Mouse (Mus musculus): ENCODE data around the gene Hspa12b. TPM values are rescaled to one million over a fixed set of nuclear protein-coding genes. Genes with fewer than 3 reads are reported as not detected.
A peak's percentile ranks its signal among the peaks of the same experiment; 100 is the strongest.

Gene Hspa12b
- total RNA-seq, 2 experiments from 2014 or later = 6.5 to 8.6 TPM

GRCm38 (mm10) chr2:131176491-131176890 lies 49.4 kb downstream of the Hspa12b start:
- DNase-seq (ENCODE audit: extremely low spot score in 1 of 2, low spot score in 1 of 2) = no peak

GRCm38 (mm10) chr2:131177932-131178331 lies 50.9 kb downstream of the Hspa12b start:
- DNase-seq (ENCODE audit: extremely low spot score in 1 of 2, low spot score in 1 of 2) = no peak

GRCm38 (mm10) chr2:131178828-131179245 lies 51.8 kb downstream of the Hspa12b start:
- DNase-seq (ENCODE audit: extremely low spot score in 1 of 2, low spot score in 1 of 2) = no peak

- DNase-seq (ENCODE audit: extremely low spot score in 1 of 2, low spot score in 1 of 2) = peak; percentile 38 to 48
Observed at GRCm38 (mm10) chr2:131179246-131179886, 52.3 kb downstream of the Hspa12b start.

- DNase-seq (ENCODE audit: extremely low spot score in 1 of 2, low spot score in 1 of 2) = peak; percentile 75 to 77
Observed at GRCm38 (mm10) chr2:131179990-131180587, 53.0 kb downstream of the Hspa12b start, which contains the start of gene Cenpb. Gene Cenpb, minus strand, starts transcription at chr2:131180067.

- DNase-seq (ENCODE audit: extremely low spot score in 1 of 2, low spot score in 1 of 2) = no peak
Observed at GRCm38 (mm10) chr2:131186343-131186742, 59.3 kb downstream of the Hspa12b start.

GRCm38 (mm10) chr2:131186771-131187601 lies 59.9 kb downstream of the Hspa12b start, which contains the start of the genes Cdc25b and Spef1:
Gene Cdc25b, plus strand, starts transcription at chr2:131186949.
Gene Spef1, minus strand, starts transcription at chr2:131187282.
- DNase-seq (ENCODE audit: extremely low spot score in 1 of 2, low spot score in 1 of 2) = peak; percentile 63

- no peak for DNase-seq (ENCODE audit: extremely low spot score in 1 of 2, low spot score in 1 of 2)
Observed at GRCm38 (mm10) chr2:131187602-131187922, 60.5 kb downstream of the Hspa12b start.

- no peak for DNase-seq (ENCODE audit: extremely low spot score in 1 of 2, low spot score in 1 of 2)
Observed at GRCm38 (mm10) chr2:131188311-131188710, 61.2 kb downstream of the Hspa12b start.

- DNase-seq (ENCODE audit: extremely low spot score in 1 of 2, low spot score in 1 of 2) = no peak
Observed at GRCm38 (mm10) chr2:131189521-131190309, 62.6 kb downstream of the Hspa12b start.

GRCm38 (mm10) chr2:131190344-131191004 lies 63.4 kb downstream of the Hspa12b start:
- DNase-seq (ENCODE audit: extremely low spot score in 1 of 2, low spot score in 1 of 2) = no peak

GRCm38 (mm10) chr2:131191005-131191390 lies 63.9 kb downstream of the Hspa12b start:
- DNase-seq (ENCODE audit: extremely low spot score in 1 of 2, low spot score in 1 of 2) = no peak

Other genes starting within 250 kb of the Hspa12b start
- 10 to 100 TPM; 72.2 to 80.0 TPM for gene 4930402H24Rik, start 220.9 kb upstream of the Hspa12b start, total RNA-seq (2021)
- gene Atrn, start 220.8 kb upstream of the Hspa12b start, total RNA-seq (2021) = 100 to 1,000 TPM; 114 to 121 TPM
- 10 to 100 TPM; 64.8 to 70.0 TPM for gene Gfra4, start 84.2 kb upstream of the Hspa12b start, total RNA-seq (2021)
- gene Adam33, start 63.5 kb upstream of the Hspa12b start, total RNA-seq (2021) = 1 to 10 TPM in 1 of 2 experiments, under 1 TPM in 1; 0.94 to 1.1 TPM
- gene Siglec1, start 40.5 kb upstream of the Hspa12b start, total RNA-seq (2021) = under 1 TPM; 0.22 to 0.31 TPM
- gene Gm11037, start 6.2 kb downstream of the Hspa12b start, total RNA-seq (2021) = not detected
- 10 to 100 TPM; 55.5 to 66.7 TPM for gene 1700037H04Rik, start 32.8 kb downstream of the Hspa12b start, total RNA-seq (2021)
- gene Cenpb, start 52.8 kb downstream of the Hspa12b start, total RNA-seq (2021) = 10 to 100 TPM; 84.8 to 92.4 TPM
- 10 to 100 TPM; 15.4 to 26.6 TPM for gene Cdc25b, start 59.7 kb downstream of the Hspa12b start, total RNA-seq (2021)
- gene Spef1, start 60.0 kb downstream of the Hspa12b start, total RNA-seq (2021) = 10 to 100 TPM; 11.2 to 12.4 TPM
- gene Ap5s1, start 79.8 kb downstream of the Hspa12b start, total RNA-seq (2021) = 10 to 100 TPM; 23.8 to 27.3 TPM
- 1 to 10 TPM; 6.8 to 7.8 TPM for gene Mavs, start 106.8 kb downstream of the Hspa12b start, total RNA-seq (2021)
- 10 to 100 TPM; 55.7 to 63.8 TPM for gene Pank2, start 135.2 kb downstream of the Hspa12b start, total RNA-seq (2021)
- 10 to 100 TPM; 28.2 to 30.5 TPM for gene Rnf24, start 225.6 kb downstream of the Hspa12b start, total RNA-seq (2021)